Mouse (Mus musculus) ovary, adult 18-20 months (tissue): ENCODE measurements around the gene Olfr243.
"Not testable (repeated sequence)": the region's sequence is repeated elsewhere in the genome, so short reads cannot be mapped to it uniquely, and the experiment has no call there.

Experiments used
- DNase-seq: peaks from one replicate; pipeline ENCODE4 v3.0.0; 2022; ENCODE audit warnings: low spot score, mixed read lengths

The Olfr243 gene

DNA sequence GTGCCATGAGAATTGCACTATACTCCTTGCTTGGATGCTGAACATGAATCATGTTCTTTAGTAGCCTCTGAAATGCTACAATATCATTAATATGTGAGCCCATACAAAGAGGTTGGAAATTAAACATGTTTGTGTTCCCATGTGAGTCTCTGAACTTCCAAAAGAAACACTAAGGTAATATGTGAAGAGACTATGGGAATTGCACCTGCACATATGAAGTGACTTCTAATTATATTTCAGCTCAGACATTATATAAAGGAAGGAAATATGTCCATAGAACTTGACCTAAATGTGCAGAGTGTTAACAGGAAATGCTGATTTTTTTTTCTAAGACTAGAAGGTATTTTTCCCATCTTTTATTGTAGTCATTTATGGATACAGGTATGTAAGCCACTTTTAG lies at the start of gene Olfr243:
Olfr243 (plus strand) TSS at position 301 of the 400 bp plus-strand sequence.
- no peak for DNase-seq

DNA sequence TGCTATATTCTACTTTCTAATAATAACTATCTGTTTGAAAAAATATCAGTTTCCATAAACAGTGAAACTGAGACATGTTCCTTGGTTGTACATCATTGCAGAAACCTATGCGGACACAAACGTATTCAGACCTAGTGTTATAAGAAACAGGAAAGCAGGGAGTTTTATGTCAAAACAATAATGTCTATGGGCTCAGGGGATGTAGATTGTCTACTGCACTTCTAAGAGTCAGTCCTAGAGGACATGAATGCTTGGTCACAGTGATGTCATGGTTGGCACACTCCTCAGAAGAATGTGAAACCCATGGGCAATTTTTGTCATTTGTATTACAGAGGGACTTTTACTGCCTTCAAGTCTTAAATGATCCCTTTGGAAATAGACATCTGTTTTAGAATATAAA lies 43.4 kb upstream of the Olfr243 start, which contains the start of gene Olfr624:
Olfr624 (minus strand) TSS at position 101 of the 400 bp plus-strand sequence.
- no peak for DNase-seq

DNA sequence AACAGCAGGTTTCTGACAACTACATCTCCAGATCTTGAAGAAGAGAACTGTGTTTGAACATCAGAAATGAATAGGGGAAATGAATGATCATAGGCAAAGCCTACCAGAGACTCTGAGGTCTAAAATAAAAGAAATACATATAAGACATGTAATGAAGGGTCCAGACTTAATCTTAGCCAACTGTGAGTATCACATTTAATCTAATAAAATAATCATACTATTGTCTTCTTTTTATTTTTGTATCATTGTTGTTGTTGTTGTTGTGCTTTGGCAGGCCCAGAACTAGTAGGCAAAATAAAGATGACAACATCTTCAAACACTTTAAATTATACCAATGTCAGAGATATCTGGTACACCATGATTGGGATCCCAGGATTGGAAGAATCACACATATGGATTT lies 32.1 kb upstream of the Olfr243 start, which contains the start of gene Olfr625-ps1:
Olfr625-ps1 (plus strand) TSS at position 301 of the 400 bp plus-strand sequence.
- no peak for DNase-seq

DNA sequence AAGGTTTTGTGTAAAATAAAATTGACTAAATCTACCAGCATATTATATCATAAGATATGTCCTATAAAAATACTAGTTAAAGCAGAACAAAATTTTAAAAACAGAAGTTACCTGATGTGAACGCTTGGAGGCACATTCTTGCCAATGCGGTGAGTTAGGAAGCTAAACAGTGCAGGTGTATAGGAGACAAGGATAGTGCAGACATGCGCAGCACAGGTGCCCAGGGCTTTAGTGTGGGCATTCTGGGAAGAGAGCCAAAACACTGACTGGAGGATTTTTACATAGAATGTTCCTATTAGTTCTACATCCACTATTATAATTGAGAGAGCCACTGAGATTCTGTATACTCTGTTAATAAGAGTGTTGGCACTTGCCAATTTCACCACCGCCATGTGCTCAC lies 15.0 kb upstream of the Olfr243 start:
- DNase-seq, result no peak

DNA sequence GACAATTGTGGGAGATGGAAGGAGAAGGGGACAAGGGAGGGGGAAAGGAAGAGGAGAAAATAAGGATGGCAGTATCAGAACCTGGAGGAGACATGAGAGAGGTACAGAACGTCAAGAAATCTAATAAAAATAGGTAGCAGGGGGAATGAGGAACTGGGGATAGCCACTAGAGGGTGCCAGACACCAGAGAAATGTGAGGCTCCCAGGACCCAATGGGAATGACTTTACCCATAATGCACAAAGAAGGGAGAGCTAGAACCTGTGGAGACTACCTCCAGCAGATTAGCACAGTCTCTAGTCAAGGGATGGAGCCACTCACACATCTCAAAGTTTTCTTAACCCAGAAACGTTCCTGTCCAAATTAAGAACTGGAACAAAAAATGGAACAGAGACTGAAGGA lies 2.4 kb upstream of the Olfr243 start:
- no peak for DNase-seq

DNA sequence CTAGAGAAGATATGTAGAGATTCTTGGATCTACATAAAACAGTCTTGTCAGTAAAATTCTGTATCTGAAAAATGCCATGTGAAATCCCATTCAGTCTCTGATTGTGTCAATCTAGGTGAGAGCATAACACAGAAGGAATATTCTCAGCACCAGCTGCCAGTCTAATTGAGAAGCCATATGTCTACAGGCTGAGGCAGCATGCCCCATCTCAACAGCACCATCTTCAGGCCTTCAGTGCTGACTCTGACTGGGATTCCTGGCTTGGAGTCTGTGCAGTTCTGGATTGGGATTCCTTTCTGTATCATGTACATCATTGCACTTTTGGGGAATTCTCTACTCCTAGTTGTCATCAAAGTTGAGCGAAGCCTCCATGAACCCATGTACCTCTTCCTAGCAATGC lies 1.9 kb downstream of the Olfr243 start:
- not testable (repeated sequence) for DNase-seq

DNA sequence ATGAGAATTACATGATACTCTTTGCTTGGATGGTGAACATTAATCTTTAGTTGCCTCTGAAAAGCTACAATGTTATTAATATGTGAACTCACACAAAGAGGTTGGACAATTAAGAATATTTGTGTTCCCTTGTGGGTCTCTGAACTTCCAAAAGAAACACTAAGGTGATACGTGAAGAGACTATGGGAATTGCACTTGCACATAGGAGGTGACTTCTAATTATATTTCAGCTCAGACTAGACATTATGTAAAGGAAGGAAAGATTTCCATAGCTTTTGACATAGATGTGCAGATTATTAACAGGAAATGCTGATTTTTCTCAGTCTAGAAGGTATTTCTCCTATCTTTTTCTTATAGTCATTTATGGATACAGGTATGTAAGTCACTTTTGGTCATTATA lies 15.6 kb downstream of the Olfr243 start, which contains the start of gene Olfr628:
Olfr628 (plus strand) TSS at position 301 of the 400 bp plus-strand sequence.
- no peak for DNase-seq

DNA sequence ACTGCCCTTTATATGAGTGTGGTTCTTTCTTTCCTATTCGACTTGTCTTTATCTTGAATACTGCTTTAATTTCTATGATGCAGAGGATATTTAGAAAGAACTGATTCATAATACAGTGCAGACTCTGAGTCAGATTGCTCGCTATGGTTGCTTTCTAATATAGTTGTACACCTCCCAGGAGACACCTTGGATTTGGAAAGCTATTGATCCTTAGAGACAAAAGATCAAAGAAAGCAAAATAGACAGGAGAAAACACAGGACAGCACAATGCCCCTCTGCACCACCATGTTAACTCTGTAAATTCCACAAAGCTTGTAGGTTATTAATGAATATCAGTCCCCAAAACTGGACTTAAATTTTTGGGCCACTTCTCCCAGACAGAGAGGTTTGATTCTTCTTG lies 30.4 kb downstream of the Olfr243 start, which contains the start of gene Olfr629:
Olfr629 (minus strand) TSS at position 101 of the 400 bp plus-strand sequence.
- no peak for DNase-seq

DNA sequence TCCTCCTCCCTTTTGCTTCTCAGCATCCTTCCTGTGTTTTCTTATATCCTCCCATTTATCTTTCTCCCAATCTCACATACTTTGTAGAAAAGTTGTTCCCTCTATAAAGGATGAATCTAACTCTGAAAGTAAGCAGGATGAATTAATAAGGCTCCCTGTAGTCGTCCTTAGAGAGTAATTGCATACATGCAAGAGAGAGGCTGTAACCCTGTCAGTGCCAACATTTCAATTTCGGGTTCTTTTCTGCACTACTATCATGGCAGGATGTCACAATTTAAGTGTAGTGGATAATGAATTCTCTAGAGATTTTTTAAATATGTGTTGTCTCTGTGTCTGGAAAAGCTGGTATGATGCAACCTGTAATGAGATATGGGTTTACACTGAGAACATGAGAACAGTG lies 42.8 kb downstream of the Olfr243 start, which contains the start of gene Olfr630:
Olfr630 (minus strand) TSS at position 101 of the 400 bp plus-strand sequence.
- DNase-seq, result no peak

DNA sequence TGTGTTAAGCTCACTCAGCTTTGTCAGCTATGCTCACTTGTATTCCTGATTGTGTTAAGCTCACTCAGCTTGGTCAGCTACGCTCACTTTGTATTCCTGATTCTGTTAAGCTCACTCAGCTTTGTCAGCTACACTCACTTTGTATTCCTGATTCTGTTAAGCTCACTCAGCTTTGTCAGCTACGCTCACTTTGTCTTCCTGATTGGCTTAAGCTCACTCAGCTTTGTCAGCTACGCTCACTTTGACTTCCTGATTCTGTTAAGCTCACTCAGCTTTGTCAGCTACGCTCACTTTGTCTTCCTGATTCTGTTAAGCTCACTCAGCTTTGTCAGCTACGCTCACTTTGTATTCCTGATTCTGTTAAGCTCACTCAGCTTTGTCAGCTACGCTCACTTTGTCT lies 47.7 kb downstream of the Olfr243 start:
- not testable (repeated sequence) for DNase-seq

DNA sequence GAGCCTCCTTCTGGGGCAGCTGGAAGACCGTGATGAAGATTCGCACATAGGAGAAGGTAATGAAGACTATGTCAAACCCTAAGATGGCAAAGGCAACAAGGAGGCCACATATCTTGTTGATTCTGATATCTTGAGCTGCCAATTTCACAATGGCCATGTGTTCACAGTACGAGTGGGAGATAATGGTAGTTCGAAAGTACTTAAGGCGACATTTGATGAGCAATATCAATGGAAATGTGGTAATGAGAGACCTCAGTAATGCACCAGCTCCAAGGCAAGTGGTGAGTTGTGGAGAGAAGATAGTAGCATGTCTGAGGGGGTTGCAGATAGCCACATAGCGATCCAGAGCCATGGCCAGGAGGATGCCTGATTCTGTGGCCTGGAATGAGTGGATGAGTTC lies 53.2 kb downstream of the Olfr243 start:
- not testable (repeated sequence) for DNase-seq
